Mouse (Mus musculus) forebrain, embryonic 10.5 days (tissue): ENCODE results near the gene 4931428F04Rik. TPM values are rescaled to one million over a fixed set of nuclear protein-coding genes. Genes with fewer than 3 reads are reported as not detected.

Experiments
- DNase-seq: peaks from one replicate; pipeline ENCODE4 v3.0.0-alpha.2; 2017; ENCODE audit warnings: low spot score; ENCODE audit errors: extremely low spot score
- H3K27ac ChIP-seq: fragments of 300-500 bp; sonication (generic); 2 replicates; pipeline ENCODE4 v1.5.1; 2016; ENCODE audit warnings: mild to moderate bottlenecking
- H3K27me3 ChIP-seq: fragments of 300-500 bp; sonication (generic); 2 replicates; pipeline ENCODE4 v1.6.1; 2016; ENCODE audit warnings: mild to moderate bottlenecking; ENCODE audit not compliant: poor library complexity, severe bottlenecking
- H3K36me3 ChIP-seq: fragments of 300-500 bp; sonication (generic); replicated peaks from 2 replicates; pipeline ENCODE4 v1.6.1; 2016; ENCODE audit warnings: mild to moderate bottlenecking, moderate library complexity
- H3K4me1 ChIP-seq: fragments of 300-500 bp; sonication (generic); 2 replicates; pipeline ENCODE4 v1.6.1; 2016
- H3K4me3 ChIP-seq: fragments of 300-500 bp; sonication (generic); 2 replicates; pipeline ENCODE4 v1.5.1; 2016; ENCODE audit warnings: mild to moderate bottlenecking, moderate library complexity
- H3K9me3 ChIP-seq: fragments of 300-500 bp; sonication (generic); 2 replicates; pipeline ENCODE4 v1.6.1; 2016; ENCODE audit warnings: mild to moderate bottlenecking, moderate library complexity
- whole genome bisulfite sequencing: fragments of 180-500 bp; shearing (Covaris S2); methylation state at CpG from one replicate; pipeline ENCODE4 v1.1.7; 2016; 5-methylcytosine and 5-hydroxymethylcytosine counted together
- polyA plus RNA-seq: library from polyadenylated mRNA; unstranded; fragments of >200 nt; fragmentation: Nextera tagmentation; extraction: Ambion mirVana; gene quantifications from 2 replicates; pipeline ENCODE4 v1.2.1, GENCODE M21; 2016

Gene 4931428F04Rik
- polyA plus RNA-seq, 1 experiment from 2014 or later, result 19.8 TPM

DNA sequence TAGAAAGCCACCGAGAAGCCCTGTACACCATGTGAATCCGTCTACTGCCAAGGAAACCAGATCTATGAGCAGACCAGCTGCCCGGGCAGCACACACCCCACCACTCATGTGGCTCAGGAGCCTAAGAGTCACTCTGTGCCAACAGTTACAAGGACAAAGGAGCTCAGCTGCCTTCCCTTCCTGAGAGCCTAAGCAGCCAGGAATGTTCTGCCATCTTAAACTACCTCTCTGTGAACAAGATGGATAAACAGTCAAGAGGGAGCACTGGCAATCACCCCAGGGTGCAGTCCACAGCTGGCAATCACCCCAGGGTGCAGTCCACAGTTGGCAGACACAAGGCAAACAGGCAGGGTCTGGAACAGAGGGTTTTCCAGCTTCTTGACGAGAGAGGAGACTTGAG is 28.3 kb upstream of the 4931428F04Rik start:
- Histone ChIP-seq H3K9me3 (no peaks in the 10 kb centered on the region), H3K27ac (no peak overlapping the region), H3K36me3 (peaks cover 70% of the 10 kb centered on the region), H3K4me3 (no peak overlapping the region), H3K4me1 (peaks cover 6% of the 10 kb centered on the region; the same call in 1 of the 2 replicates), H3K27me3 (no peaks in the 10 kb centered on the region)
- DNase-seq, result no peak
- WGBS, result 91% methylated on average over 4 of the region's 4 CpGs

- H3K36me3 ChIP-seq, result peaks cover 89% of the 10 kb centered on the region
Measured at GRCm38 (mm10) chr8:105315073-105315769, 25.6 kb upstream of the 4931428F04Rik start.

DNA sequence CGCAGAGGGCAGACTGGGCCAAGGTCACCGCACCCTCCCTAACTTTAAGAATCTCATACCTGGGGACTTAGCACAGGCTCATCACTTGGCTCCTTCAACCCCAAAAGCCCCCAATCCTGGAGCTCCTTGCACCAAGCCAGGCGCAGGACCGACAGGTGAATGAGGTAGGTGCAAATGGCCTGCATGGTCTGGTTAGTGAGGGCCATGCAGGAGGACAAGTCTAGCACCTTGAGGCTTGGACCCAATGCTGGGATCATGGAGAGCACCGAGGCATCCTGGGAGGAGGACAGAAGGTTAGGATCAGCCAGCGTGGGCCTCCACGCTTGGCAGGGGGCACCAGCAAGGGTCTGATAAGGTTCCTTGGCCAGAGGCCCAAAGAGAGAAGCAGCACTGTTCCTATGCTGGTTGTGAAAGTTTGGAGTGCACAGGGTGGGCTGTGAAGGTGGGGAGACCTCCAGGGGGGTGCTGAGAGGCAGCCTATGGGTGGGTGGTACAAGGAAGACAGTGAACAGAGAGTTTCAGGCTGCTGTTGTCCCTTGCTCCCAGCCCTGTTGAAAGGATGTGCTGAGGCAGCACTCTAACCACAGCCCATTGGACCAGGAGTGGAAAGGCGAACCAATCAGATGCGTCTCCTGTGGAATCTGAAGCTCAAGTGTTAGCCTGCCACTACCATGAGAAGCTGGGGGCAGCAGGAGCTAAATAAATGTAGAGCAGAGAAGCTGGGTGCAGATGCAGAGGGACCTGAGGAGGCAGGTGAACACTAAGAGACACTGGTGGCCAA is 24.1 kb upstream of the 4931428F04Rik start:
- 77% methylated on average over 9 of the region's 9 CpGs for WGBS
- peaks cover 89% of the 10 kb centered on the region for H3K36me3 ChIP-seq
- H3K27me3 ChIP-seq, result no peaks in the 10 kb centered on the region
- H3K27ac ChIP-seq, result no peak overlapping the region
- H3K4me1 ChIP-seq, result peaks cover 6% of the 10 kb centered on the region; the same call in 1 of the 2 replicates
- H3K9me3 ChIP-seq, result no peaks in the 10 kb centered on the region
- no peak overlapping the region for H3K4me3 ChIP-seq
- no peak for DNase-seq

More at GRCm38 (mm10) chr8:105315073-105315769, 25.6 kb upstream of the 4931428F04Rik start:
- Histone ChIP-seq H3K4me1 (peaks cover 6% of the 10 kb centered on the region; the same call in 1 of the 2 replicates), H3K27ac (no peak overlapping the region), H3K27me3 (no peaks in the 10 kb centered on the region), H3K9me3 (no peaks in the 10 kb centered on the region), H3K4me3 (no peak overlapping the region)
- no peak for DNase-seq
- 94% methylated on average over 18 of the region's 18 CpGs for WGBS

GRCm38 (mm10) chr8:105312891-105313481 is 23.3 kb upstream of the 4931428F04Rik start:
- peaks cover 6% of the 10 kb centered on the region; the same call in 1 of the 2 replicates for H3K4me1 ChIP-seq
- H3K27ac ChIP-seq, result no peak overlapping the region
- H3K9me3 ChIP-seq, result no peaks in the 10 kb centered on the region
- 91% methylated on average over 8 of the region's 8 CpGs for WGBS
- no peaks in the 10 kb centered on the region for H3K27me3 ChIP-seq
- peaks cover 89% of the 10 kb centered on the region for H3K36me3 ChIP-seq
- H3K4me3 ChIP-seq, result no peak overlapping the region
- no peak for DNase-seq

DNA sequence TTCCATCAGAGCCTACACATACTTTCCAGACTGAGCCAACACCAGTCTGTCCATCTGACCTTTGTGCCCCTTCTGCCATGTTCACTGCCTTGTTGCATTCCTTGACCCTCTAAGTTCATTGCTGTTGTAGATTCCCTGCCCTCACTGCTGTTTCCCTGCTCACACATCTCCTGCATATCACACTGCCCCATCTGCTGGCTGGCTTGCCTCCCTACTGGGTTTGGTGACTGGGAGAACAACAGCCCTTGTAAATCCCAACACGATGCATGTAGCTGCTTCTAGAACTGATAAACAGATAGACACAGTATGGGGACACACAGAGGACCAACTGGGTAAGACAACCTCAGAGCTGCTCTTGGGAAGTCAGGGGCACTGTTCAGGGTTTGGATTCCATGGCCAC is 22.1 kb upstream of the 4931428F04Rik start:
- Histone ChIP-seq H3K27me3 (no peaks in the 10 kb centered on the region), H3K9me3 (no peaks in the 10 kb centered on the region), H3K4me1 (peaks cover 6% of the 10 kb centered on the region), H3K36me3 (peaks cover 92% of the 10 kb centered on the region), H3K27ac (no peak overlapping the region), H3K4me3 (no peak overlapping the region)
- WGBS, result 83% methylated on average over 1 of the region's 1 CpGs
- DNase-seq, result no peak

DNA sequence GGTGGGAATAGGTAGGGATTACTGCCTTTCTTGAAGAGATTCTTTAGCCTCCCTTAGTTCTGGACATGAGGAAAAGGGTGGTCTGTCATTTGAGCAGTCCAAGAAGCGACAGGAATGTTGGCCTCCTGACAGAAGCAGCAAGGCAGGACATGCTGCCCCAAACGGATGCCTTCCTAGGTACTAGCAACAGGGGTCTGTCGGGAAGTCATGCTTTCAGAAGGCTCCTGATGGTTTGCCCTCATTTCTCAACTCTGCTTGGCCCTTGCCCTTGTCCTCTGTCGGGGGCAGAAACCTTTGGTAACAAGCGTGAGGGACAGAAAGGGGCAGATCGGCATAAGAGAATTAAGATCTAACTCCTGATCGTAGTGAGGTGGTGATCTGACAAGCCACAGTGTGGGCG is 20.5 kb upstream of the 4931428F04Rik start:
- no peak for DNase-seq
- Histone ChIP-seq H3K4me1 (peaks cover 21% of the 10 kb centered on the region), H3K9me3 (no peaks in the 10 kb centered on the region), H3K27ac (no peak overlapping the region), H3K36me3 (peaks cover 88% of the 10 kb centered on the region), H3K27me3 (no peaks in the 10 kb centered on the region), H3K4me3 (no peak overlapping the region)
- WGBS, result 88% methylated on average over 8 of the region's 8 CpGs

- no peak for DNase-seq
Measured at GRCm38 (mm10) chr8:105309142-105309847, 19.6 kb upstream of the 4931428F04Rik start.

GRCm38 (mm10) chr8:105308428-105308827 is 18.8 kb upstream of the 4931428F04Rik start:
- DNase-seq, result no peak
- H3K27ac ChIP-seq, result no peak overlapping the region
- 93% methylated on average over 10 of the region's 10 CpGs for WGBS
- H3K9me3 ChIP-seq, result no peaks in the 10 kb centered on the region
- peaks cover 89% of the 10 kb centered on the region for H3K36me3 ChIP-seq
- no peaks in the 10 kb centered on the region for H3K27me3 ChIP-seq
- no peak overlapping the region for H3K4me3 ChIP-seq
- H3K4me1 ChIP-seq, result peaks cover 23% of the 10 kb centered on the region

More at GRCm38 (mm10) chr8:105309142-105309847, 19.6 kb upstream of the 4931428F04Rik start:
- H3K27ac ChIP-seq, result no peak overlapping the region
- H3K4me1 ChIP-seq, result peaks cover 29% of the 10 kb centered on the region
- no peaks in the 10 kb centered on the region for H3K27me3 ChIP-seq
- peaks cover 89% of the 10 kb centered on the region for H3K36me3 ChIP-seq
- WGBS, result 82% methylated on average over 15 of the region's 15 CpGs
- no peaks in the 10 kb centered on the region for H3K9me3 ChIP-seq
- H3K4me3 ChIP-seq, result no peak overlapping the region

GRCm38 (mm10) chr8:105307670-105308069 is 18.0 kb upstream of the 4931428F04Rik start:
- peaks cover 23% of the 10 kb centered on the region for H3K4me1 ChIP-seq
- H3K27me3 ChIP-seq, result no peaks in the 10 kb centered on the region
- H3K9me3 ChIP-seq, result no peaks in the 10 kb centered on the region
- 94% methylated on average over 13 of the region's 13 CpGs for WGBS
- H3K4me3 ChIP-seq, result no peak overlapping the region
- DNase-seq, result no peak
- H3K36me3 ChIP-seq, result peaks cover 89% of the 10 kb centered on the region
- no peak overlapping the region for H3K27ac ChIP-seq

GRCm38 (mm10) chr8:105306146-105306691 is 16.6 kb upstream of the 4931428F04Rik start:
- no peaks in the 10 kb centered on the region for H3K9me3 ChIP-seq
- DNase-seq, result no peak
- H3K36me3 ChIP-seq, result peaks cover 89% of the 10 kb centered on the region
- H3K27ac ChIP-seq, result peak overlapping the region; percentile 75
- H3K4me1 ChIP-seq, result peaks cover 23% of the 10 kb centered on the region
- no peaks in the 10 kb centered on the region for H3K27me3 ChIP-seq
- H3K4me3 ChIP-seq, result peak overlapping the region; percentile 43
- 65% methylated on average over 5 of the region's 5 CpGs for WGBS

- H3K27ac ChIP-seq, result peak within 1 kb of the TSS; percentile 75
- H3K4me3 ChIP-seq, result peak within 1 kb of the TSS; percentile 43
- peaks cover 91% of the 10 kb centered on the region for H3K36me3 ChIP-seq
Measured at GRCm38 (mm10) chr8:105305211-105306145, 15.8 kb upstream of the 4931428F04Rik start, which contains the start of gene Elmo3. Gene Elmo3 (plus strand): TSS chr8:105305601.

More at GRCm38 (mm10) chr8:105305211-105306145, 15.8 kb upstream of the 4931428F04Rik start, which contains the start of gene Elmo3:
- peak; percentile 52 for DNase-seq
- Histone ChIP-seq H3K4me1 (peaks cover 23% of the 10 kb centered on the region), H3K9me3 (no peaks in the 10 kb centered on the region), H3K27me3 (no peaks in the 10 kb centered on the region)
- 8% methylated on average over 30 of the region's 30 CpGs for WGBS
